Mouse (Mus musculus) forebrain, postnatal 0 days (tissue): ENCODE results near the gene Cdc20. TPM values are rescaled to one million over a fixed set of nuclear protein-coding genes. Genes with fewer than 3 reads are reported as not detected.

Source experiments
- ATAC-seq: fragments of 200-750 bp; cut with Nextera tagmentation; 2 replicates; pipeline ENCODE4 v1.8.0; 2017; ENCODE audit warnings: mild to moderate bottlenecking, moderate library complexity
- DNase-seq: peaks from one replicate; pipeline ENCODE4 v3.0.0-alpha.2; 2015
- H3K27ac ChIP-seq: fragments of 300-500 bp; sonication (generic); 2 replicates; pipeline ENCODE4 v1.5.1; 2014; ENCODE audit warnings: low read depth, mild to moderate bottlenecking, antibody characterized with exemption, low read length, moderate library complexity, mixed read lengths
- H3K27me3 ChIP-seq: fragments of 300-500 bp; sonication (generic); 2 replicates; pipeline ENCODE4 v1.6.1; 2014; ENCODE audit warnings: mild to moderate bottlenecking, low read length, mixed read lengths; ENCODE audit not compliant: insufficient read depth
- H3K36me3 ChIP-seq: fragments of 300-500 bp; sonication (generic); 2 replicates; pipeline ENCODE4 v1.6.1; 2014; ENCODE audit warnings: mild to moderate bottlenecking, moderate library complexity; ENCODE audit not compliant: insufficient read depth
- H3K4me1 ChIP-seq: fragments of 300-500 bp; sonication (generic); 2 replicates; pipeline ENCODE4 v1.6.1; 2014; ENCODE audit warnings: antibody characterized with exemption; ENCODE audit not compliant: insufficient read depth
- H3K4me2 ChIP-seq: fragments of 300-500 bp; sonication (generic); 2 replicates; pipeline ENCODE4 v1.6.1; 2014; ENCODE audit warnings: low read depth, mild to moderate bottlenecking, moderate library complexity
- H3K4me3 ChIP-seq: fragments of 300-500 bp; sonication (generic); 2 replicates; pipeline ENCODE4 v1.5.1; 2014; ENCODE audit warnings: low read depth, low read length, mixed read lengths
- H3K9ac ChIP-seq: fragments of 300-500 bp; sonication (generic); 2 replicates; pipeline ENCODE4 v1.6.1; 2014; ENCODE audit warnings: mild to moderate bottlenecking
- H3K9me3 ChIP-seq: fragments of 300-500 bp; sonication (generic); 2 replicates; pipeline ENCODE4 v1.6.1; 2016; ENCODE audit warnings: low read length
- CTCF ChIP-seq: sonication (generic); IDR thresholded peaks from 2 replicates; pipeline ENCODE4 v1.5.1; 2016; ENCODE audit warnings: antibody characterized with exemption, control low read depth, low read depth
- WGBS: fragments of 180-500 bp; shearing (Covaris S2); extraction: QIAGEN DNeasy Blood & Tissue Kit; methylation state at CpG from one replicate; pipeline ENCODE4 v1.1.7; 2014; 5-methylcytosine and 5-hydroxymethylcytosine counted together
- polyA plus RNA-seq: library from polyadenylated mRNA; unstranded; fragments of >200 nt; fragmentation: Nextera tagmentation; extraction: Ambion mirVana; gene quantifications from 2 replicates; pipeline ENCODE4 v1.2.1, GENCODE M21; 2015
- total RNA-seq: library from RNA; depleted of rRNA; stranded (reverse); fragments of >200 nt; gene quantifications from 2 replicates; pipeline ENCODE4 v1.2.3, GENCODE M21; 2014; rRNA removed

Gene Cdc20
- total RNA-seq (17.6 and 21.6 TPM in 2 replicates), polyA plus RNA-seq (24.1 and 27.1 TPM in 2 replicates)

DNA sequence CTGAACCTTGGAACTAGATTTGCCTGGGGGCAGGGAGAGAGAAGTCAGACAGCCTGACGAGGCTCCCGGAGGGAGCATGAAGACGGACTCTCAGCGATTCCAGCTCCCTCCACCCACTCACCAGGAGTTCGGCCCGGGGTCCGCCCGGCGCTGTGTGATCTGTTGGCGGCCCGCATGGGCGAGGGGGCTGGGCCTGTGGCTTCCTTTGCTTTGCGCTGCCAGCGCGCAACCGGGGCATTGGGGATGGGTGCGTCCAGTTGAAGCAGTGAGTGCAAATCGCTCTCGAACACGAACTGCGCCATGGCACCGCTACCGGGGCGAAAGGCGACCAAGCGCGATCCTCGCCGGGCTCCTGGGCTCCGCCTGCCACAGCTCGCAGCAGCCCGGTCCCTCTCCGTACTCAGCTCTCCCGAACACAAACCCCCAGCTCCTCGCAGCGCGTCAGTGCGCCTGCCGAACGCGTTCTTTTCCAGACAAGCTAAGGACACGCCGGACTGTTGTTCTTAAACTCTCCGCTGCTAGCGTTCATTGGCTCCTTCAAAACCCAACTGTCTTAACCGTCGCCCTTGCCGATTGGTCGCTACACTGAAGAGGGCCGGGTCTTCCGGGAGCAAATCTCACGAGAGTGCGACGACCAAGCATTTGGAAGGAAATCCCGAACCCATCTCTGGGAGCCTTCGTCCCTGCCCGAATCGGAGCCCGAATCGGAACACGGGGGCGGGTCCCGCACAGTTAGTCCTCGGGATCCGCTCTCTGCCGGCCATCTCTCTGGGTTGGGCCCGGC lies at the start of gene Cdc20:
Cdc20 (minus strand) TSS at position 533 of the 784 bp plus-strand sequence.
- H3K36me3 ChIP-seq: peaks cover 7% of the 10 kb centered on the region
- peak within 1 kb of the TSS; percentile 63 for H3K9ac ChIP-seq
- peak within 1 kb of the TSS; percentile 87 for H3K4me2 ChIP-seq
- peaks cover 5% of the 10 kb centered on the region for H3K4me1 ChIP-seq
- H3K9me3 ChIP-seq: no peaks in the 10 kb centered on the region
- peak; percentile 28; the same call in 1 of the 2 replicates for TF ChIP-seq CTCF
- DNase-seq (peak; percentile 97), ATAC-seq (peak; percentile 99)
- WGBS: 2% methylated on average over 66 of the region's 67 CpGs
- peak within 1 kb of the TSS; percentile 49 for H3K4me3 ChIP-seq
- H3K27me3 ChIP-seq: no peaks in the 10 kb centered on the region
- peak within 1 kb of the TSS; percentile 88 for H3K27ac ChIP-seq

DNA sequence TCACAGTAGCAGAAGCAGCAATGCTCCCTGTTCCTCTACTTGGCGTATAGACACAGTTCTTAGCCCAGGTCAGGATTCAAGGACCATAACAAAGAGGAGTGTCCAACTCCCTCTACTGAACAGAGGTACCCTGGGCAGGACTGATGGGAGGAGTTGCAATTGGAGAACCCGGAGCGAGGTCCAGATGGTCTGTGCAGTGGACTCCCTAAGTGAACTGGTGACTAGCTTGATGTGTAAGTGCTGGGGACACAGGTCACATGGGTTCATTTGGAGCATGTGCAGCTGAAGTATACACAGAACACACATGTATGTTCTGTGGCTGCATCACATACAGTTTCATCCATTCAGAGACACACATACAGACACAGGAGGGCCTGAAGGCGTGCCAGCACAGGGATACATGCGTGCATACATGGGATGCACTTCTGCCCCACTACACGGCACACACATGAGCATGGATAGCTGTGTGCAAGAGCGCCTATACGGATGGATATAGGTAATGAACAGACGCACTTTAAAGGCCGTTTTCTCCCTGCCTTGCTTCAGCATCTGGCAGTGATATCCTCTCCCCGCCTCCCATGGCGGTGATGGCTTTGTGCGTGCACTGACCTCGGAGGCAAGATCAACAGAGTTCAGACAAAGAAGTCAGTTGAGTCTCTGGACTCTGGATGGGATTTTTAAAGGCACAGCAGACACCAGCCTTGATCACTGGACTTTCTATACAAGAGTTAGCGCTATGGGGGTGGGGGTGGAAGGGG lies 39.8 kb upstream of the Cdc20 start:
- ATAC-seq (no peak), DNase-seq (no peak)
- Histone ChIP-seq H3K36me3 (no peaks in the 10 kb centered on the region), H3K9me3 (no peaks in the 10 kb centered on the region), H3K4me2 (no peak overlapping the region), H3K4me3 (no peak overlapping the region), H3K4me1 (no peaks in the 10 kb centered on the region), H3K27ac (no peak overlapping the region), H3K27me3 (no peaks in the 10 kb centered on the region), H3K9ac (no peak overlapping the region)
- TF ChIP-seq CTCF: no peak
- WGBS: 53% methylated on average over 15 of the region's 15 CpGs

DNA sequence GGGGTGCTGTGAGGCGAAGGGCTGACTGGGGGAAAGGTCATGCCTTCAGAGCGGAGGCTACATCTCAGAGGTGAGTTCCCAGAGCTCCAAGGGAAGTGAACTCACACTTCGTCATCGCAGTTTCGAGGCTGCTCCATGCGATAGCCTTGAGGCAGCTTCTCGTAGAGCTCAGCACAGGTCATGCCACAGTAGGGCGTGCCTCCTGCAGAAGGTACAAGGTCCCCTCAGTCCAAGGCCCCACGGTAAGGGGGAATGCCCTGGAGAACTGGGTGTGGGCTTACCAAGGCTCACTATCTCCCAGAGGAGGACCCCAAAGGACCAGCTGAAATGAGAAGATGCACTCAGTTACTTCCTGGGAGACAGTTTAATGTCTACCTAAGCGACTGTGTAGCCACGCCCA lies 35.5 kb upstream of the Cdc20 start:
- ATAC-seq: no peak
- Histone ChIP-seq H3K4me1 (no peaks in the 10 kb centered on the region), H3K4me3 (no peak overlapping the region), H3K9me3 (no peaks in the 10 kb centered on the region), H3K36me3 (no peaks in the 10 kb centered on the region), H3K27me3 (no peaks in the 10 kb centered on the region), H3K4me2 (no peak overlapping the region), H3K9ac (no peak overlapping the region), H3K27ac (no peak overlapping the region)
- no peak for TF ChIP-seq CTCF
- 93% methylated on average over 11 of the region's 11 CpGs for whole genome bisulfite sequencing
- no peak for DNase-seq

DNA sequence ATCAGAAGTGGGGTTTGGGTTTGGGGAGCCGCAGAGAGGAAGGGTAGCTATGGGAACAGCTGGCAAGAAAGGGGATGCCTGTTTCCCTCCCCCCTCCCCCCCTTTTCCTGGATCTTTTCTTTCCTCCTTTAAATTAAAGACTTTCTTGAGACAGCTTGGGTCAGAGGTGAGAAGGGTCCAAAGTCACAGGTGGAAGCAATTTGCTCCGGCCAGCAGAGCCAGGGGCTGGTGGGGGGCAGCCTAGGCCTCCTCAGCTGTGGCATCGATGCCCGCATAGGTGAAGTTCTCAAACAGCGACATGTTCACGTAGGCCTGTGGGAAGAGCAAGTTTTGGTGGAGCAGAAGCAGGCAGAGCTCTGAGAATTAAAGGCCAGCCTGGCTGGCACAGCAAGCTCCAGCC lies 34.1 kb upstream of the Cdc20 start:
- Histone ChIP-seq H3K4me3 (no peak overlapping the region), H3K36me3 (no peaks in the 10 kb centered on the region), H3K27ac (no peak overlapping the region), H3K9ac (no peak overlapping the region), H3K27me3 (no peaks in the 10 kb centered on the region), H3K9me3 (no peaks in the 10 kb centered on the region), H3K4me1 (no peaks in the 10 kb centered on the region), H3K4me2 (no peak overlapping the region)
- DNase-seq (no peak), ATAC-seq (no peak)
- no peak for TF ChIP-seq CTCF
- WGBS: 80% methylated on average over 6 of the region's 6 CpGs

DNA sequence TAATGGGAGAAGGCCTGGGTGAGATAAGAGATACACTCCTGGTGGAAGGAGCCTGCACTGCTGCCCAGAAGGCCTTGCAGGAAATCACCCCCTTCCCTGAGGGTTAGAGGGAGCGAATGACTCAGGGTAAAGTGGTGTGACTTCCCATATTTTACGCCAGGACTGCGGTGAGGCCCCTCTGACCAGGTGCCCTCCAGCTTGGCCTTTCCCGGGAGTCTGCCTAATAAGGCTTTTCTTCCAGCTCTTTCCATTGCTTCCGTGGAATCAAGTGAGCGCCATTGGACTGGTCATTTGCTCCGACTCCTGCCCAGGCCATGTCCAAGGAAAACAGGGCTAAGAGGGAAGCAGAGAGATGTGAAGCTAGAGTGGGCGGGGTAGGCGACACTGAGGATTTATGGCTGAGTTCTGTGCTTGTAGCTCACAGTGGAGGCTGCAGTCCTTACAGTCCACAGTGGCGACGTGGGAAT lies 28.6 kb upstream of the Cdc20 start:
- H3K9me3 ChIP-seq: no peaks in the 10 kb centered on the region
- no peaks in the 10 kb centered on the region for H3K4me1 ChIP-seq
- no peak overlapping the region for H3K4me2 ChIP-seq
- H3K9ac ChIP-seq: no peak overlapping the region
- no peaks in the 10 kb centered on the region for H3K36me3 ChIP-seq
- DNase-seq (no peak), ATAC-seq (no peak)
- H3K27ac ChIP-seq: no peak overlapping the region
- H3K4me3 ChIP-seq: no peak overlapping the region
- TF ChIP-seq CTCF: no peak
- H3K27me3 ChIP-seq: no peaks in the 10 kb centered on the region
- WGBS: 69% methylated on average over 11 of the region's 11 CpGs

DNA sequence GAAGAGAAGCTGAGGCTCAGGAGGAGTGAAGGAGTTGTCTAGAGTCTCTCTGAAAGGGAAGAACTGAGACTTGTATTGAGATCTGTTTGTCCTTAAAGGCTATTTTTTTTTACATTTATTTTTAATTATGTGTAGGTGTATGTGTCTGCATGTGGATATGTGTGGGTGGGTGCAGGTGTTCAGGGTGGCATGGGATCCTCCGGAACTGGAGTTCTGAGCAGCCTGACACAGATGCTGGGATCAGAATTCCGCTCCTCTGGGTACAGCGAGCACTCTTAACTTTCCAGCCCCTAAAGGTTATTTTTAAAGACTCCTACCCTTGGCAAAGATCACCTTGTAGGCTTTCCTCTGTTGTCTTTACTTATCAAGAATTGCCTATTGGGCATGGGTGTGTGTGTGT lies 27.8 kb upstream of the Cdc20 start:
- TF ChIP-seq CTCF: no peak
- no peaks in the 10 kb centered on the region for H3K9me3 ChIP-seq
- H3K27ac ChIP-seq: no peak overlapping the region
- no peak for DNase-seq
- H3K4me3 ChIP-seq: no peak overlapping the region
- no peak overlapping the region for H3K4me2 ChIP-seq
- H3K9ac ChIP-seq: no peak overlapping the region
- H3K4me1 ChIP-seq: no peaks in the 10 kb centered on the region
- ATAC-seq: no peak
- H3K36me3 ChIP-seq: no peaks in the 10 kb centered on the region
- no peaks in the 10 kb centered on the region for H3K27me3 ChIP-seq
- WGBS: 93% methylated on average over 3 of the region's 3 CpGs
